Mouse (Mus musculus): ENCODE results near the gene Dnajc3. TPM values are rescaled to one million over a fixed set of nuclear protein-coding genes. Genes with fewer than 3 reads are reported as not detected.

Dnajc3 gene
- polyA plus RNA-seq, 1 experiment from 2014 or later, result 33.3 TPM

DNA sequence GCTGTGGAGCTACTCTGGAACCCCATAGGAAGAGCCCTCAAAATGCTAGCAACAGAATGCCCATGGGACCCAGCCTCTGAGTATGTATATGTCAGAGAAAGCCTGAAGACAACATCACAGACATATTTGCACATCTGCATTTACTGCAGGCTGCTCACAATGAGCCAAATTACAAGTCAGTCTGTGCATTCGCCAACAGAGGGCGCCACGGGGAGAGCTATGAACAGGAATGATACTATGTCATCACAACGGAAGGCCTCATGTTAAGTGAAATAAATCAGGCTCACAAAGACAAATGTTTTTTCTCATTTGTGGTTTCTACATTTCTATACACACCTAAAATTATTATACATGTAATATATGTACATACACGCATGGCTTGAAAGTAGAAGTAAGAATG is 88.1 kb downstream of the Dnajc3 start:
- H3K4me3 ChIP-seq, result no peak overlapping the region
- H3K9ac ChIP-seq, result no peak overlapping the region
- no peak overlapping the region for H3K27ac ChIP-seq
- no peak overlapping the region for H3K4me2 ChIP-seq (replicated peaks)
- ATAC-seq (ENCODE audit: low FRiP score), result no peak
- peaks cover 17% of the 10 kb centered on the region for H3K36me3 ChIP-seq
- H3K9me3 ChIP-seq (replicated peaks), result no peaks in the 10 kb centered on the region
- no peaks in the 10 kb centered on the region for H3K27me3 ChIP-seq
- WGBS, result 73% methylated on average over 5 of the region's 5 CpGs
- H3K4me1 ChIP-seq, result no peaks in the 10 kb centered on the region

- H3K4me2 ChIP-seq (replicated peaks), result no peak overlapping the region
- ATAC-seq (ENCODE audit: low FRiP score), result no peak; the same call in 1 of the 2 replicates
- no peaks in the 10 kb centered on the region for H3K4me1 ChIP-seq
- H3K9ac ChIP-seq, result no peak overlapping the region
- no peaks in the 10 kb centered on the region for H3K27me3 ChIP-seq
- peaks cover 27% of the 10 kb centered on the region for H3K36me3 ChIP-seq
- H3K27ac ChIP-seq, result no peak overlapping the region
- no peaks in the 10 kb centered on the region for H3K9me3 ChIP-seq (replicated peaks)
- H3K4me3 ChIP-seq, result no peak overlapping the region
- WGBS, result 52% methylated on average over 4 of the region's 4 CpGs
These were observed 89.4 kb downstream of the Dnajc3 start for GRCm38 (mm10) chr14:119027130-119027529.

GRCm38 (mm10) chr14:119027675-119028253 is 90.0 kb downstream of the Dnajc3 start:
- WGBS, result 74% methylated on average over 1 of the region's 2 CpGs
- no peak overlapping the region for H3K4me3 ChIP-seq
- no peaks in the 10 kb centered on the region for H3K27me3 ChIP-seq
- no peaks in the 10 kb centered on the region for H3K4me1 ChIP-seq
- H3K4me2 ChIP-seq (replicated peaks), result no peak overlapping the region
- no peak overlapping the region for H3K9ac ChIP-seq
- H3K27ac ChIP-seq, result no peak overlapping the region
- H3K9me3 ChIP-seq (replicated peaks), result no peaks in the 10 kb centered on the region
- peaks cover 27% of the 10 kb centered on the region for H3K36me3 ChIP-seq
- ATAC-seq (ENCODE audit: low FRiP score), result no peak

Other genes with a start within 250 kb of the Dnajc3 start
- gene Abcc4, start 231.8 kb upstream of the Dnajc3 start, polyA plus RNA-seq (2016; fragmentation: Nextera tagmentation; extraction: Ambion mirVana), result 2.8 and 3.2 TPM in 2 replicates
- gene Cldn10, start 150.1 kb upstream of the Dnajc3 start, polyA plus RNA-seq (2016; fragmentation: Nextera tagmentation; extraction: Ambion mirVana), result 1.3 and 2.5 TPM in 2 replicates
- gene Dzip1, start 12.5 kb upstream of the Dnajc3 start, polyA plus RNA-seq (2016; fragmentation: Nextera tagmentation; extraction: Ambion mirVana), result 46.3 and 47.0 TPM in 2 replicates
- 22.7 and 26.6 TPM in 2 replicates for gene Uggt2, start 161.5 kb downstream of the Dnajc3 start, polyA plus RNA-seq (2016; fragmentation: Nextera tagmentation; extraction: Ambion mirVana)
- gene Hs6st3, start 200.4 kb downstream of the Dnajc3 start, polyA plus RNA-seq (2016; fragmentation: Nextera tagmentation; extraction: Ambion mirVana), result 0.80 and 1.4 TPM in 2 replicates

Data from hindbrain, embryonic 12.5 days (tissue).